Mouse (Mus musculus) midbrain, embryonic 10.5 days (tissue): ENCODE measurements around the gene Dido1. TPM values are rescaled to one million over a fixed set of nuclear protein-coding genes. Genes with fewer than 3 reads are reported as not detected.

Experiments
- DNase-seq: peaks from one replicate; pipeline ENCODE4 v3.0.0-alpha.2; 2017; ENCODE audit warnings: low spot score
- H3K27ac ChIP-seq: fragments of 300-500 bp; sonication (generic); replicated peaks from 2 replicates; pipeline ENCODE4 v1.5.1; 2016; ENCODE audit warnings: mild to moderate bottlenecking
- H3K27me3 ChIP-seq: fragments of 300-500 bp; sonication (generic); 2 replicates; pipeline ENCODE4 v1.6.1; 2016; ENCODE audit warnings: low read depth, mild to moderate bottlenecking; ENCODE audit not compliant: poor library complexity, severe bottlenecking
- H3K36me3 ChIP-seq: fragments of 300-500 bp; sonication (generic); 2 replicates; pipeline ENCODE4 v1.6.1; 2016; ENCODE audit warnings: mild to moderate bottlenecking, moderate library complexity
- H3K4me1 ChIP-seq: fragments of 300-500 bp; sonication (generic); 2 replicates; pipeline ENCODE4 v1.6.1; 2016
- H3K4me3 ChIP-seq: fragments of 300-500 bp; sonication (generic); 2 replicates; pipeline ENCODE4 v1.5.1; 2016; ENCODE audit warnings: mild to moderate bottlenecking, moderate library complexity
- H3K9me3 ChIP-seq: fragments of 300-500 bp; sonication (generic); replicated peaks from 2 replicates; pipeline ENCODE4 v1.6.1; 2016; ENCODE audit warnings: mild to moderate bottlenecking
- WGBS: fragments of 180-500 bp; shearing (Covaris S2); methylation state at CpG from one replicate; pipeline ENCODE4 v1.1.7; 2016; 5-methylcytosine and 5-hydroxymethylcytosine counted together
- polyA plus RNA-seq: library from polyadenylated mRNA; unstranded; fragments of >200 nt; fragmentation: Nextera tagmentation; extraction: Ambion mirVana; gene quantifications from 2 replicates; pipeline ENCODE4 v1.2.1, GENCODE M21; 2016

Dido1 gene
- polyA plus RNA-seq, 1 experiment from 2014 or later: 30.9 TPM

DNA sequence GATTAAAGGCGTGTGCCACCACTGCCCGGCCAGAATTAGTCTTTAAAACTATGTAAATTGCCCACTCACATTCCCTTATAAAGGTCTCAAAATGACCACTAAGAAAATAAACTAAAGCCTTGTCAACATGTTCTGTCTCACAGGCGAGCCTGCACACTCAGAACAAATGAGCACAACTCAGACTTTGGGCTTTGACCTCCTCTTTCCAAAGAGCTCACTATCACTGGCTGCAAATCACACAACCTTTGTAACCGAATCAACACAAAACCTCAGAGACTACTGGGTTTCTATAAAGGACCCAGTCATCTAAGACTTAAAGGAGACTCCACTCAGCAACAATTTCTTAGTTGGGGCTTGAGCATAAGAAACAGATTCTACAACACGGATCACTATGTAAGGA is 9.3 kb downstream of the Dido1 start:
- H3K27me3 ChIP-seq: no peaks in the 10 kb centered on the region
- H3K27ac ChIP-seq: 0 out of 2 replicates have a peak overlapping the region, but pooled peaks have one; percentile 99
- 82% methylated on average over 5 of the region's 5 CpGs for WGBS
- H3K4me3 ChIP-seq: peak overlapping the region; percentile 82
- DNase-seq: no peak
- H3K9me3 ChIP-seq: no peaks in the 10 kb centered on the region
- H3K4me1 ChIP-seq: peaks cover 51% of the 10 kb centered on the region
- peaks cover 10% of the 10 kb centered on the region; the same call in 1 of the 2 replicates for H3K36me3 ChIP-seq

DNA sequence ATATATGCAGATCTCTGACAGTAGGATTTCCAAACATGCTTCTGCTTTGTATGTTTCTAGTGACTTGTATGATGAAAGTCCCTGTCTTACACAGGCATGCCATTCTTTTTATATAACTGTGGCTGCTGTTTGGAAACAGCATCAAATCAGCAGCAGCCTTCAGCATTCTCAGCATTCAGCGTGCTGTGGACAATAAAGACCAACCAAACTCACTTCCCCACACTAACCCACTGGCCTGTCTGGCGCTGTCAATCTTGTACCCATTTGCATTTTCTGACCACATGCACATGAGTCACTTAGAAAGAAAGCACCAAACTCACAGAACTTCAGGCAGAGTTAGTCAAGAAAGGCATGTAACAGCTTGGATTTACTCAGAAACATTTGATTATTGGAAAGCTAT is 14.6 kb downstream of the Dido1 start:
- H3K27ac ChIP-seq: no peak overlapping the region
- 80% methylated on average over 2 of the region's 2 CpGs for WGBS
- no peaks in the 10 kb centered on the region for H3K27me3 ChIP-seq

DNA sequence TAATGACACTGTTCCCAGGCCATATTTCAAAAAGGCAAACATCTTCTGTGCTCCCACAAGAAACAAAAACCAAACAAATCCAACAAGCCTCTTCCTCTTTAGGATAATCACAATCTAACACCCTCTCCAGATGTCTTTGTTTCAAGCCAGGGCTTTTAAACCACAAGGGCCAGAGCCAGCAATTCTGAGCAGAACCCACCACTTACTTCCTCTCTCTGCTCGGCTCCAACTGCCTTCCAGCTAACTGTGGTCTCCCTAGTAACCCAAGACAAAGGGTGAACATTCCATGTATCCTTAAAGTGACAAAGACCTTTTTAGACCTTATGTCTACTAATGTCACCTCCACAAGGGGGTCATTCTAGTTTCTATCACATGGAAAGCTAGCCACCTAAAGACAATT is 17.2 kb downstream of the Dido1 start:
- DNase-seq: peak; percentile 45
- peak overlapping the region; percentile 77 for H3K27ac ChIP-seq

More for the DNA sequence above, 14.6 kb downstream of the Dido1 start:
- no peaks in the 10 kb centered on the region for H3K9me3 ChIP-seq
- no peak overlapping the region for H3K4me3 ChIP-seq
- H3K36me3 ChIP-seq: peaks cover 13% of the 10 kb centered on the region
- no peak for DNase-seq
- peaks cover 48% of the 10 kb centered on the region for H3K4me1 ChIP-seq

DNA sequence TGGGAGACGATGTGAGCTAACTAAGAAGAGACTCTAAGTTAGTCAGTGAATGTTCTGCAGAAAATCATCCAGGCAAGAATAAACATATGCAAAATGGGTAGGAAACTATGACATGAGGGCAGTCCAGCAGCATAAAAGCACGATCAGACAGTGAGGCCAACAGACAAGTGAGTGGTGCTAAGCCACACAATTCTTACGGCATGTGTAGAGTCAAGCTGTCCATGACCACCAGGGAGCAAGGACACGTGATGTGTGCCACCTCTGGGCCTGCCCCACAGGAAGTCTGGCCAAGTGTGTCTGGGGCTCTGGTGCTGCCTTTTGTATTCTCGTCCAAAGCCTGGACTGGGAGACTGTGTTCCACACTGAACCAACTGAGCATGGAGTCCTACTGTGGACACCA is 20.0 kb downstream of the Dido1 start:
- no peak overlapping the region for H3K27ac ChIP-seq
- WGBS: 87% methylated on average over 5 of the region's 5 CpGs
- no peaks in the 10 kb centered on the region for H3K9me3 ChIP-seq
- no peak overlapping the region for H3K4me3 ChIP-seq
- H3K27me3 ChIP-seq: no peaks in the 10 kb centered on the region
- H3K4me1 ChIP-seq: peaks cover 20% of the 10 kb centered on the region
- no peak for DNase-seq
- H3K36me3 ChIP-seq: peaks cover 67% of the 10 kb centered on the region

More for the DNA sequence above, 17.2 kb downstream of the Dido1 start:
- Histone ChIP-seq H3K27me3 (no peaks in the 10 kb centered on the region), H3K4me1 (peaks cover 36% of the 10 kb centered on the region), H3K4me3 (peak overlapping the region; percentile 40), H3K9me3 (no peaks in the 10 kb centered on the region), H3K36me3 (peaks cover 39% of the 10 kb centered on the region)
- WGBS: 2% methylated on average over 1 of the region's 1 CpGs

DNA sequence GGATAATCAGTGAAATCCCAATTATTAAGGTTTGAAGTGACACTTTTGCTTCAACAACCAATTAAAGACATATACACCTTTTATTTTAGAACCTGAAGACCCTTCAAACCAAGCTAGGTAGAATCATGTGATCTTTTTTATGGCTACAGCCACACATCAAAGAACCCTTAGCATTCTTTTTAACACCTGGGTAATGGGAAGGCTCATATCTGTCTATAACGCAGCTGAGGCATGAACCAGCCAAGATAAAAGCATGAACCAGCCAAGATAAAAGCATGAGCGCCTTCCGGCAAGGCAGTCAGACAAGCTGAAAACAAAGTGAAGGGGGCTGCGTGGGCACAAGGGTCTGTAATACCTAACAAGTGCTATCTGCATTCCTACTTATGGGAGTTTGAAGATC is 25.8 kb downstream of the Dido1 start:
- no peak overlapping the region for H3K27ac ChIP-seq
- H3K27me3 ChIP-seq: no peaks in the 10 kb centered on the region
- no peak for DNase-seq
- no peaks in the 10 kb centered on the region for H3K4me1 ChIP-seq
- peaks cover 95% of the 10 kb centered on the region for H3K36me3 ChIP-seq
- 93% methylated on average over 4 of the region's 4 CpGs for WGBS
- no peaks in the 10 kb centered on the region for H3K9me3 ChIP-seq
- no peak overlapping the region for H3K4me3 ChIP-seq

DNA sequence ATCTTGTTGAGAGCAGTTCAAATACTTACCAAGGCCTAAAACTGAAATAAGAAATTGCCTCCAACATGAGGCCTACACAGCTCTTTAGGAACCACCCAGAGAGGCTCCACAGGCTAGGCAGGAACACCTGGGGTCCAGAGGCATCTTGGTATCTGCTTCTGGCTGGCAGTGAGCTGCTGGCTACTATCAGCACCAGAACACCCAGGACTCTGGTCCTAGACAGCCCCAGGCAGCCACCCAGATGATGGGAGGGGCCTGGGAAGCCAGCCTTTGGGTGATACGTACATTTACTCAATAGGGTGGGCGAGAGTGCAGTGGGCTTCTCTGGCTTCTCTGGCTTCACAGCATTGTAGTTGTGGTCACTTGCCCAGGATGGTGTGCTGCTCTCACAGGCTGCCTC is 26.3 kb downstream of the Dido1 start:
- H3K9me3 ChIP-seq: no peaks in the 10 kb centered on the region
- no peak overlapping the region for H3K4me3 ChIP-seq
- H3K36me3 ChIP-seq: peaks cover 90% of the 10 kb centered on the region
- no peaks in the 10 kb centered on the region for H3K27me3 ChIP-seq
- H3K4me1 ChIP-seq: no peaks in the 10 kb centered on the region
- DNase-seq: no peak
- 92% methylated on average over 2 of the region's 2 CpGs for WGBS
- H3K27ac ChIP-seq: no peak overlapping the region

DNA sequence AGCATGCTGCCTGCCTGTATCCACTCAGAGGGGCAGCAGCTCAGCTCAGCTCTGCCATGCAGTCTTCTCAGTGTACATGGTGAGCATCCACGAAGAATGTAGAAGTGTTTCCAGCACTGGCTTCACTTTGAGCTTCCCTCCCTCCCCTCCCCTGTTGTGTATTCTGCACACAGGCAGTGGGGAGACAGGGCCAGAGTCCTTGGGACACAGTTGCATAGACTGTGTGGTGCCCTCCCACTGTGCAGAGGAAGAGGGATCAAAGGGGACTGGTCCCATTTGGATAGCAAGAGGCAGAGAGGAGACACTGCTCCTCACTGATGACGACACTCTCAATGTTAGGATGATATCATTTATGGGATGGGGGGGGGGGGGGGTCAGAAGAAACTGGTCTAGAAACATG is 28.6 kb downstream of the Dido1 start:
- 72% methylated on average over 2 of the region's 2 CpGs for WGBS
- Histone ChIP-seq H3K9me3 (no peaks in the 10 kb centered on the region), H3K4me1 (no peaks in the 10 kb centered on the region), H3K36me3 (peaks cover 67% of the 10 kb centered on the region), H3K4me3 (no peak overlapping the region), H3K27me3 (no peaks in the 10 kb centered on the region), H3K27ac (no peak overlapping the region)
- no peak for DNase-seq

DNA sequence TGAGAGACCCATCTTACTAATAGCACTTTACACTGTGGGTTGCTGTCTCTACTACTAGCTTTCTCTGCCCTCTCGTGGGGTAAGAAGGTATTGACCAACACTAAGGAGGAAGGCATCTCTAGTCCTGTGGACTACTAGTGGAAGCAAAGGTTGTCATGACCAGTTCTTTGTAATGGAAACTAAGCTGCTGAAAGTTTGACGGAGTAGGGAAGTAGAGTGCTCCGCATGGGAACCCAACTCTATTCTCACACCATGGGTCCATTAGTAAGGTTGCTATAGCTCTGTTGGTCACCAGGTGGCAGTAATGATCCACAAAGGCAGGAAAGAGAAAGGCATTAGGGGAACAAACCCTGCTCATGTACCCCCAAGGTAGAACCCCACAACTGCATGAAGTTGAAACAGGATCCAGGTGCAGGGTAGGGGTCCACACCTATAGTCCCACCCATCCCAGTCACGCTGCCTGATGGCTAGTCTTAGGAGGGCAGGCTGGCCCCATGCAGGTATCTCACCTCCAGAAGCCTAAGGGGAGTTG is 31.1 kb downstream of the Dido1 start:
- WGBS: 26% methylated on average over 4 of the region's 4 CpGs
- H3K4me1 ChIP-seq: no peaks in the 10 kb centered on the region
- no peak overlapping the region for H3K27ac ChIP-seq
- peaks cover 59% of the 10 kb centered on the region for H3K36me3 ChIP-seq
- no peak overlapping the region for H3K4me3 ChIP-seq
- H3K9me3 ChIP-seq: no peaks in the 10 kb centered on the region
- DNase-seq: peak; percentile 62
- no peaks in the 10 kb centered on the region for H3K27me3 ChIP-seq

DNA sequence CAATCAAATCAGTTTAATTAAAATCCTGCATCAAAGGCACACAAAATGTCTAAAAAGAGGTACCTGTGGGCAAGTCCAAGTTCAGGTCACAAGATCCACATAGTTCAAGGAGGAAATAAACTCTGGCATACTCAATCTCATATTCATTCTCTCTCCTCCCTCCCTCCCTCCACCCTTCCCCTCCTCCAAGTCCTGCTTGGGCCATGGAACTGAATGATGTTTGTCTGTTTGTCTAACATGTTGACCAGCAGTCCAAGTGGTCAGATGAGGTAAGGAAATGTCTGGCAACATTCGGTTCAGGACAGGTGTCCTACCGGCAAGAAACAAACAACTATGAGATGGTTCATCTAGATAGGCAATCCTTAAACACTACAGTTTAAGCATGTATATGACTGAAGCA is 33.1 kb downstream of the Dido1 start:
- DNase-seq: no peak
- Histone ChIP-seq H3K4me1 (no peaks in the 10 kb centered on the region), H3K27me3 (no peaks in the 10 kb centered on the region), H3K27ac (no peak overlapping the region), H3K4me3 (no peak overlapping the region), H3K36me3 (peaks cover 59% of the 10 kb centered on the region), H3K9me3 (no peaks in the 10 kb centered on the region)
- 95% methylated on average over 2 of the region's 2 CpGs for WGBS

DNA sequence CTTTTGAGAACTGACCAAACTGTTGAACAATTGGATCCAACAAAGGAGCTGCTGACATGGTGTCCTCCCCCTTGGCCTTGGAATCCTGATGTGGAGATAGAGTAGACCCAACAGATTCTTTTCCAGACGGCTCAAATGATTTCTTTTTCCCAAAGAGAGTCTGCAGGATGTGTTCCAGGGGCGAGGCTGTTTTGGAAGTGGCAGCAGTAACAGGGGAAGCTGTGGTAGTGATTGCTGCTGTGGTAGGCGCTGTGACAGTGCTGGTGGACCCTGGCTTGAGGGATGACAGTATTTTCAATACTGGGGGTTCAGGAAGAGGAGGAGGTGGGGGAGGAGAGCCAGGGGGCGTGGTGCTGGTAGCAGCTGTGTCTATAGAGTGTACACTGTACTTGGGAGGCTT is 47.8 kb downstream of the Dido1 start:
- Histone ChIP-seq H3K36me3 (peaks cover 55% of the 10 kb centered on the region), H3K4me1 (peaks cover 15% of the 10 kb centered on the region), H3K9me3 (no peaks in the 10 kb centered on the region), H3K27ac (no peak overlapping the region), H3K27me3 (no peaks in the 10 kb centered on the region), H3K4me3 (no peak overlapping the region)
- no peak for DNase-seq
- WGBS: 86% methylated on average over 4 of the region's 4 CpGs

DNA sequence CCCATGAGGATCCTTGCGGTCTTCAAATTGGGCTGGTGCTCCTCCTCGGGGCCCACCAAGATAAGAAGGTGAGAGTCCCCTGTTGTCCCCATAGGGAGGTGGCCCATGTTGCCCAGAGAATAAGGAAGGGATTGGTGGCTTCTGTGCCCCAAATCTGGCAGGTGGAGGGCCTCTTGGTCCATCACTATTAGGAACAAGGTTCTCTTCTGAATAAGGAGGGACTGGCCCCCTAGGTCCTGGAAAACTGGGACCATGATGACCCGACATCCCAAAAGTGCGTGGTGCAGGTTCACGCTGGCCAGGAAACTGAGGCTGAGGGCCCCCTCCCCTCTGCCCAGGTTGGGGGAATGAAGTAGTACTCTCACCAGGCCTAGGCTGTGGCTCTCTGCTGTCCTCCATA is 49.3 kb downstream of the Dido1 start:
- Histone ChIP-seq H3K9me3 (no peaks in the 10 kb centered on the region), H3K4me3 (no peak overlapping the region), H3K27ac (no peak overlapping the region), H3K4me1 (peaks cover 15% of the 10 kb centered on the region), H3K27me3 (no peaks in the 10 kb centered on the region), H3K36me3 (peaks cover 40% of the 10 kb centered on the region)
- no peak for DNase-seq
- WGBS: 96% methylated on average over 5 of the region's 5 CpGs

DNA sequence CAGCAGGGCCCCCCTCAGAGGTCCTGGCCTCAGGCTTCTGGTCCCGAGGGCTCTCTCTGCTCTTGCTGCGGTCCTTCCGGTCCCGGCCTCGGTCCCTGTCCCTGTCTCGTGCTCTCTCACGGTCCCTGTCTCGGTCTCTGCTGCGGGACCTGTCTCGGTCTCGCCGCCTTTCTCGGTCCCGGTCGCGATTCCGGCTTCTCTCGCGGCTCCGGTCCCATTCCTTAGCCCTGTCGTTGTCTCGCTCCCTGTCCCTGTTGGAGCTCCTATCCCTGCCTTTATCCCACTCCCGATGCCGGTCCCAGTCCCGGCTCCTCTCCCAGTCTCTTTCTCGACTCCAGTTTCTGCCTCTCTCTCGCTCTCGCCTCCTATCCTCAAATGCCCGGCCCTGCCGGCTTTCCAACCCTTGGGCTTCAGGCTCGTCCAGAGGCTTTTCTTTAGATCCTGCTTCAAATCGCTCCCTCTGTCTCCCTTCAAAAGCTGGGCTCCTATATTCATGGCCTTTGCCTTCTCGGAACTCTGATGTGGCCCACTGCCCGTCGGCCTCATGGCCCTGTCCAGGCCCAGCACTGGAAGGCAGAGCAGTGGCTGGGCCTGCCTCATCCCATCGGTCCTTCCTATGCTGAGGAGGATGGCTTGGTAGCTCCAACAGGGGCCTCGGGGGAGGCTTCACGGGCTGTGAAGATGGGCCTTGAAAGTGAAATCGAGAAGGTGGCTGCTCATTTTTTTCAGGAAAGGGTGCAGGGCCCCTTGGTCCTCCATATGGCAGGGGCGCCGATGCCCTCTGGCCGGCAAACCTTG is 50.2 kb downstream of the Dido1 start:
- Histone ChIP-seq H3K36me3 (peaks cover 31% of the 10 kb centered on the region), H3K27ac (peak overlapping the region; percentile 82), H3K4me3 (peak overlapping the region; percentile 46), H3K9me3 (no peaks in the 10 kb centered on the region), H3K27me3 (no peaks in the 10 kb centered on the region), H3K4me1 (peaks cover 25% of the 10 kb centered on the region)
- DNase-seq: peak; percentile 44
- WGBS: 31% methylated on average over 42 of the region's 42 CpGs

DNA sequence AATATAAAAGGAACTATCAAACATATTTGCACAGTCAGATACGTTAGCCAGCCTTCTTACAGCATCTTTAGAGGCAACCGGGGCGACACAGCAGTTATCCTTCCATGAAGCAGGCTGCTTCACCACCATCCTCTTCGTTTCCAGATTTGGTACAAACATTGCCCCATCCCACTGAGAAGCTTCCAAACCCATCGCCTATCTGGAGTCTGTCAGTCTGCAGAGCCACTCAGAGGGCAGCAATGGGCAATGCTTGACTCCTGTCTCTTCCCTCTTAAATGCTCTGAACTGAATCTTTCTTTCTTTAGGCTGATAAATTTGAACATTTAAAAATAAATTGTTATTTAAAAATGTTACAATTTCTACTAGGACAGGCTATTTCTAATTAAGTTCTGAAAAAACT is 51.4 kb downstream of the Dido1 start:
- 89% methylated on average over 5 of the region's 5 CpGs for WGBS
- no peak for DNase-seq
- no peaks in the 10 kb centered on the region for H3K27me3 ChIP-seq

More for the DNA sequence above, 51.4 kb downstream of the Dido1 start:
- no peaks in the 10 kb centered on the region for H3K9me3 ChIP-seq
- H3K4me1 ChIP-seq: peaks cover 25% of the 10 kb centered on the region
- H3K36me3 ChIP-seq: peaks cover 27% of the 10 kb centered on the region
- H3K4me3 ChIP-seq: no peak overlapping the region
- H3K27ac ChIP-seq: no peak overlapping the region
